Mouse (Mus musculus): Measurements from ENCODE around the gene Arf3. TPM values are rescaled to one million over a fixed set of nuclear protein-coding genes. Genes with fewer than 3 reads are reported as not detected.

Gene Arf3
- total and polyA plus RNA-seq, 2 experiments = 10.5 to 43.0 TPM

GRCm38 (mm10) chr15:98778806-98779205 lies 15.8 kb upstream of the Arf3 start:
- Histone ChIP-seq H3K36me3 (ENCODE audit: control insufficient read depth, insufficient read depth, low read length) (no peaks in the 10 kb centered on the region), H3K27me3 (ENCODE audit: control insufficient read depth, insufficient read depth, low read length) (peaks cover 34% of the 10 kb centered on the region), H3K9ac (ENCODE audit: low read depth, low read length) (no peak overlapping the region), H3K4me1 (ENCODE audit: control insufficient read depth, insufficient read depth, low read length) (no peaks in the 10 kb centered on the region), H3K4me3 (ENCODE audit: insufficient read depth, low read depth, low read length) (no peak overlapping the region), H3K79me2 (ENCODE audit: control insufficient read depth, insufficient read depth, low read length) (no peaks in the 10 kb centered on the region), H3K27ac (replicated peaks; ENCODE audit: insufficient read depth, low read depth, low read length) (no peak overlapping the region)
- no peak for DNase-seq (ENCODE audit: extremely low read depth, low read depth, low spot score)
- WGBS = 15% methylated on average over 11 of the region's 11 CpGs
- TF ChIP-seq POLR2A (IDR thresholded peaks at IDR 0.05; ENCODE audit: extremely low read depth, insufficient read depth, low read length) (no peak), CTCF (IDR thresholded peaks at IDR 0.05; ENCODE audit: low read depth, low read length) (no peak)

- no peaks in the 10 kb centered on the region for H3K36me3 ChIP-seq (ENCODE audit: control insufficient read depth, insufficient read depth, low read length)
- no peak overlapping the region for H3K4me3 ChIP-seq (ENCODE audit: insufficient read depth, low read depth, low read length)
- no peaks in the 10 kb centered on the region for H3K79me2 ChIP-seq (ENCODE audit: control insufficient read depth, insufficient read depth, low read length)
- H3K27me3 ChIP-seq (ENCODE audit: control insufficient read depth, insufficient read depth, low read length) = peaks cover 34% of the 10 kb centered on the region
- DNase-seq (ENCODE audit: extremely low read depth, low read depth, low spot score) = no peak
- H3K4me1 ChIP-seq (ENCODE audit: control insufficient read depth, insufficient read depth, low read length) = no peaks in the 10 kb centered on the region
- no peak for TF ChIP-seq POLR2A (IDR thresholded peaks at IDR 0.05; ENCODE audit: extremely low read depth, insufficient read depth, low read length)
- TF ChIP-seq CTCF (IDR thresholded peaks at IDR 0.05; ENCODE audit: low read depth, low read length) = no peak
- H3K27ac ChIP-seq (replicated peaks; ENCODE audit: insufficient read depth, low read depth, low read length) = no peak overlapping the region
- no peak overlapping the region for H3K9ac ChIP-seq (ENCODE audit: low read depth, low read length)
- WGBS = 6% methylated on average over 24 of the region's 25 CpGs
Observed at GRCm38 (mm10) chr15:98778191-98778770, 15.3 kb upstream of the Arf3 start.

- Histone ChIP-seq H3K36me3 (ENCODE audit: control insufficient read depth, insufficient read depth, low read length) (no peaks in the 10 kb centered on the region), H3K4me1 (ENCODE audit: control insufficient read depth, insufficient read depth, low read length) (peaks cover 3% of the 10 kb centered on the region; the same call in 1 of the 2 replicates), H3K4me3 (ENCODE audit: insufficient read depth, low read depth, low read length) (no peak within 1 kb of the TSS), H3K79me2 (ENCODE audit: control insufficient read depth, insufficient read depth, low read length) (no peaks in the 10 kb centered on the region), H3K27ac (replicated peaks; ENCODE audit: insufficient read depth, low read depth, low read length) (no peak within 1 kb of the TSS), H3K27me3 (ENCODE audit: control insufficient read depth, insufficient read depth, low read length) (peaks cover 34% of the 10 kb centered on the region), H3K9ac (ENCODE audit: low read depth, low read length) (no peak within 1 kb of the TSS)
- DNase-seq (ENCODE audit: extremely low read depth, low read depth, low spot score) = no peak
- no peak for TF ChIP-seq CTCF (IDR thresholded peaks at IDR 0.05; ENCODE audit: low read depth, low read length)
- TF ChIP-seq POLR2A (IDR thresholded peaks at IDR 0.05; ENCODE audit: extremely low read depth, insufficient read depth, low read length) = no peak
- WGBS = 2% methylated on average over 33 of the region's 33 CpGs
Observed at GRCm38 (mm10) chr15:98777762-98778161, 14.7 kb upstream of the Arf3 start, which contains the start of gene Wnt10b. Wnt10b (minus strand) TSS chr15:98778150.

GRCm38 (mm10) chr15:98777005-98777616 lies 14.1 kb upstream of the Arf3 start:
- no peak overlapping the region for H3K4me3 ChIP-seq (ENCODE audit: insufficient read depth, low read depth, low read length)
- no peak overlapping the region for H3K9ac ChIP-seq (ENCODE audit: low read depth, low read length)
- no peak for DNase-seq (ENCODE audit: extremely low read depth, low read depth, low spot score)
- peaks cover 7% of the 10 kb centered on the region; the same call in 1 of the 2 replicates for H3K4me1 ChIP-seq (ENCODE audit: control insufficient read depth, insufficient read depth, low read length)
- H3K27me3 ChIP-seq (ENCODE audit: control insufficient read depth, insufficient read depth, low read length) = peaks cover 38% of the 10 kb centered on the region
- TF ChIP-seq CTCF (IDR thresholded peaks at IDR 0.05; ENCODE audit: low read depth, low read length) (no peak), POLR2A (IDR thresholded peaks at IDR 0.05; ENCODE audit: extremely low read depth, insufficient read depth, low read length) (no peak)
- no peaks in the 10 kb centered on the region for H3K36me3 ChIP-seq (ENCODE audit: control insufficient read depth, insufficient read depth, low read length)
- 10% methylated on average over 19 of the region's 19 CpGs for WGBS
- no peak overlapping the region for H3K27ac ChIP-seq (replicated peaks; ENCODE audit: insufficient read depth, low read depth, low read length)
- H3K79me2 ChIP-seq (ENCODE audit: control insufficient read depth, insufficient read depth, low read length) = no peaks in the 10 kb centered on the region

GRCm38 (mm10) chr15:98776280-98777004 lies 13.4 kb upstream of the Arf3 start:
- Histone ChIP-seq H3K79me2 (ENCODE audit: control insufficient read depth, insufficient read depth, low read length) (no peaks in the 10 kb centered on the region), H3K27me3 (ENCODE audit: control insufficient read depth, insufficient read depth, low read length) (peaks cover 38% of the 10 kb centered on the region), H3K36me3 (ENCODE audit: control insufficient read depth, insufficient read depth, low read length) (no peaks in the 10 kb centered on the region), H3K4me1 (ENCODE audit: control insufficient read depth, insufficient read depth, low read length) (peaks cover 7% of the 10 kb centered on the region; the same call in 1 of the 2 replicates), H3K4me3 (ENCODE audit: insufficient read depth, low read depth, low read length) (peak overlapping the region; percentile 2; the same call in 1 of the 2 replicates), H3K27ac (replicated peaks; ENCODE audit: insufficient read depth, low read depth, low read length) (no peak overlapping the region), H3K9ac (ENCODE audit: low read depth, low read length) (no peak overlapping the region; the same call in 1 of the 2 replicates)
- TF ChIP-seq CTCF (IDR thresholded peaks at IDR 0.05; ENCODE audit: low read depth, low read length) (no peak), POLR2A (IDR thresholded peaks at IDR 0.05; ENCODE audit: extremely low read depth, insufficient read depth, low read length) (no peak)
- no peak for DNase-seq (ENCODE audit: extremely low read depth, low read depth, low spot score)
- WGBS = 7% methylated on average over 62 of the region's 62 CpGs

Data from liver, adult 2 months (tissue).